Mouse (Mus musculus): Measurements from ENCODE around the gene Josd2.

- TF ChIP-seq ZNF384 (IDR thresholded peaks at IDR 0.05; ENCODE audit: low read depth, low read length) (no peak), MAZ (IDR thresholded peaks at IDR 0.05; ENCODE audit: low read depth, low read length) (no peak), USF1 (IDR thresholded peaks at IDR 0.05; ENCODE audit: low read depth, low read length) (no peak)
Measured at GRCm38 (mm10) chr7:44484841-44485571, 17.2 kb downstream of the Josd2 start.

Measured in CH12.LX (cell line).